Mouse (Mus musculus): Measurements from ENCODE around the gene Hspa1l. TPM values are rescaled to one million over a fixed set of nuclear protein-coding genes. Genes with fewer than 3 reads are reported as not detected.
"Not testable (repeated sequence)": the region's sequence is repeated elsewhere in the genome, so short reads cannot be mapped to it uniquely, and the experiment has no call there.

Gene Hspa1l
- total RNA-seq (2021), result under 1 TPM; 0.27 to 0.34 TPM

GRCm38 (mm10) chr17:34972069-34972749 is at the start of gene Hspa1l, which contains the start of gene Hspa1a:
TSS of gene Hspa1l (plus strand) at chr17:34972703.
TSS of gene Hspa1a (minus strand) at chr17:34972156.
- peak; percentile 82 to 85 for DNase-seq (ENCODE audit: low spot score in 2 of 2)
- intact Hi-C loops (cut with DNase I), result not testable (repeated sequence)

GRCm38 (mm10) chr17:34922939-34923338 is 49.6 kb upstream of the Hspa1l start:
- intact Hi-C loops (cut with DNase I), result no loop called here
- no peak for DNase-seq (ENCODE audit: low spot score in 2 of 2)

GRCm38 (mm10) chr17:34924258-34924657 is 48.2 kb upstream of the Hspa1l start:
- intact Hi-C loops (cut with DNase I), result no loop called here
- DNase-seq (ENCODE audit: low spot score in 2 of 2), result no peak

- intact Hi-C loops (cut with DNase I), result no loop called here
- peak; percentile 30 to 63 for DNase-seq (ENCODE audit: low spot score in 2 of 2)
Observed at GRCm38 (mm10) chr17:34927306-34928019, 45.0 kb upstream of the Hspa1l start.

DNA sequence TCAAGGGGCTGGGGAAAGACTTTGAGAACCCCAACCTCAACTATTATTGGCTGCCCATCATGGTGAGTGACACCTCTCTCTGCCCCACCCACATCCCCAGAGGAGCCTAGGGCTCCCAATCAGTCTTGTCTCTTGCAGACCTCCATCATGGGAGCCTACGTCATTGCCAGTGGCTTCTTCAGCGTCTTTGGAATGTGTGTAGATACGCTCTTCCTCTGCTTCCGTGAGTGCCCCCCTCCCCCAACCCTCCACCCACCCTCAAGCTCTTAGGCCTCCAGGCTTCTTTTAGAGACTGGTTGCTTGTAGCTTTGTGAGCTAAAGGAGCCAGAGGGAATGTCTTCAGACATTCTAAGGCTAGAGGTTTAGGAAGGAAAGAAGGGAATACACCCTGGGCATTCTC is 43.7 kb upstream of the Hspa1l start:
- no peak for DNase-seq (ENCODE audit: low spot score in 2 of 2)
- intact Hi-C loops (cut with DNase I), result no loop called here

- peak; percentile 98 to 99 for DNase-seq (ENCODE audit: low spot score in 2 of 2)
- intact Hi-C loops (cut with DNase I), result loop anchor here (1.0 kb wide), 1 partner anchor 21 kb away; no protein-coding TSS in a partner anchor
Observed at GRCm38 (mm10) chr17:34931061-34931734, 41.3 kb upstream of the Hspa1l start, which contains the start of gene Neu1. TSS of gene Neu1 (plus strand) at chr17:34931253.

GRCm38 (mm10) chr17:34931735-34932098 is 40.8 kb upstream of the Hspa1l start:
- intact Hi-C loops (cut with DNase I), result loop anchor here (1.0 kb wide), 1 partner anchor 21 kb away; no protein-coding TSS in a partner anchor
- DNase-seq (ENCODE audit: low spot score in 2 of 2), result peak; percentile 42 to 67

DNA sequence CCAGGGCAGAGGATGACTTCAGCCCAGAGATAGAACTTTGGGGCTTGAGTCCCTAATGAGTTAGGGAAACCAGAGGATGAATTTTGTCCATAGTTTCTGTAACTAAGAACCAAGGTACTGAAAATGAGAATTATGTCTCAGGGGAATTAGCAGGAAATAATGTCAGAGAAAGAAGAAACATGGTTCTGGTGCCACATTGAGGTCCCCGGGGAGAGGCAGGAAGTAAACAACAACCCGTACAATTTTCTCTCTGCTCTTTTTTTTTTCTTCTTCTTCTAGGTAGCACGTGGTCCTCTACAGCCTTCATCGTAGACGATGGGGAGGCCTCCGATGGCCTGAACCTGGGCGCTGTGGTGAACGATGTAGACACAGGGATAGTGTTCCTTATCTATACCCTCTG is 40.2 kb upstream of the Hspa1l start:
- no peak for DNase-seq (ENCODE audit: low spot score in 2 of 2)
- intact Hi-C loops (cut with DNase I), result no loop called here

DNA sequence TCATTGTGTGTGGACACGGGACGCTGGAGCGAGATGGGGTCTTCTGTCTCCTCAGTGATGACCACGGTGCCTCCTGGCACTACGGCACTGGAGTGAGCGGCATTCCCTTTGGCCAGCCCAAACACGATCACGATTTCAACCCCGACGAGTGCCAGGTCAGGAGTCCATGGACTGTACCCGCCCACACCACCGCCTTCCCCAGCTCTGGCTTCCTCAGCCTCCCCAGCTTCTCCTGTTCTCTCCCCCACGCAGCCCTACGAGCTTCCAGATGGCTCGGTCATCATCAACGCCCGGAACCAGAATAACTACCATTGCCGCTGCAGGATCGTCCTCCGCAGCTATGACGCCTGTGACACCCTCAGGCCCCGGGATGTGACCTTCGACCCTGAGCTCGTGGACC is 38.5 kb upstream of the Hspa1l start:
- DNase-seq (ENCODE audit: low spot score in 2 of 2), result peak in 1 of 2 experiments; percentile 18
- intact Hi-C loops (cut with DNase I), result no loop called here

GRCm38 (mm10) chr17:34934830-34935229 is 37.7 kb upstream of the Hspa1l start:
- no peak for DNase-seq (ENCODE audit: low spot score in 2 of 2)
- intact Hi-C loops (cut with DNase I), result no loop called here

DNA sequence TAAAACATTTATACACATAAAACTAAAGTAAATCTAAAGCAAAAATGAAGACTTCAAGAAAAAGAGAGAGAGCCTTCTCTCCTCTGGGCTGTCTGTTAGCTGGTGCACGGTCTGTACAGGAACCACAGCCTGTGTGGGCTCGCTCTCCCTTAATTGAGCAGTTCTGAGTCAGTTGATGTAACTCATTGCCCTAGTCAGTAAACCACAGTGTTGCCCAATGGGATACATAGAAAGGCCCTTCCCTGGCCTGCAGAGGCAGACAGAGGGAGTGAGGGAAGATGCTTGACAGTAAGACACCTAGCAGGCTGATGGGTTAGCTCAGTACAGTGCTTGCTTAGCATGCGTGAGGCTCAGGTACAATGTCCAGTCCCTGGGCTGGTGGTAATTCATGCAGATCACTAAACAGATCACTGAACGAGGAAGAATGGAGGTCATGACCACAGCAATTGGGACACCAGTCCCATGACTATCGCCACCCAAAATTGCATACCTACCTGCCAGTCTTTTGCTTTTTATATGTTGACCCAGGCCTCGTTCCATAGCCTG is 34.5 kb upstream of the Hspa1l start:
- DNase-seq (ENCODE audit: low spot score in 2 of 2), result no peak
- intact Hi-C loops (cut with DNase I), result no loop called here

DNA sequence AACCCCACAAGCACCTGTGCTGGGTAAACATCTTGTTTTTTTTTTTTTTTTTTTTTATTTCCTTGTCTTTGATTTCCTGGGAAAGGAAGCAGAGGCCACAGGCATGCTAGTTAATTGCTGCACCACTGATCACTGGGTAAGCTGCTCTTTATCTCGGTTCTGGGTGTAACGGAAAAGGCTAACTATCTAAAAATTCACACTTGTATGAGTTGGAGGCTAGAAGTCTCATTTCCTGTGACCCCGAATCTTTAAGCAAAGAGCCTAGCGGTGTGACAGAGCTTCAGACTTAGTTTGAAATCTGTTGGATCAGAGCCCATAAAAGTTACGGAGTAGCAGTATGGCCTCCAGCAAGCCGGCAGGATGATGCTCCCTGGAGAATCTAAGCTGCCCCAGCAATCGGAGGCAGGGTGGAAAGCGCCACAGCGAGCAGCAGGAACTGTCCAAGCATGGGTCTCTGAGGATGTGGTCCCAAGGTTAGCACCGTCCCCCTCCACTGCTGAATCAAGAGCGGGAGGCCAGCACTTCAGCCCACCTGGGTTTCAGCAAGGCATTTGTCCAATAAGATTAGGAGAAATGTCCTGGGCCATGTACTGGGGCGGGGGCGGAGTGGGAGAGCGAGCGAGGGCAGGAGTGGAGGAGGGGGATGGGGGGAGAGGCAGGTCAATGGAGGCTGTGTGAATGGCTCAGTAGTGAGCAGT is 31.0 kb upstream of the Hspa1l start:
- no peak for DNase-seq (ENCODE audit: low spot score in 2 of 2)
- intact Hi-C loops (cut with DNase I), result no loop called here

DNA sequence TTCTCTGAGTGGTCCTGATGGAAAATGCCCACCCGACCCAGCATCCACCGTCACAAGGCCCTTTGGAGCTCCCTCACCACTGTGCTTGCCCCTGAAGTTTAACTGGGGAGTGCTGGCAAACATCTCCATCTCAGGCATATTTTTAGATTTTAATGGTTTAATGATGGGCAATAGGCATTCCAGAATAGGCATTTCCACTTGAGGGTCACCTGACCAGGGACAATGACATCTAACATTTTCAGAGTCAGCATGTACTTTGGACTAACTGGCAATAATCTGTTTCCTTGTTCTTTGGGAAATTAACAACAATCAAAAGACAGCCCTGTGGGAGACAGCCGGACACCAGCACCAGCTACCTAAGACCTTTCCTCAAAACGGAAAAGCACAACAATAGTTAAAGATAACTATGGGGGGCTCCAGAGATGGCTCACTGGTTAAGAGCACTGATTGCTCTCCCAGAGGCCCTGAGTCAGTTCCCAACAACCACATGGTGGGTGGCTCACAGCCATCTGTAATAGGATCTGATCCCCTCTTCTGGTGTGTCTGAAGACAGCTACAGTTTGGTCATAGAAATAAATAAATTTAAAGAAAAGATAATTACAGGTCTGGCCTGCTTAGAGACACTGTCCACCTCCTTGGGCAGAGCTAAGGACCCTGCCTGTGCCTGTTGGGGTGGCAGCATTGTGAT is 29.2 kb upstream of the Hspa1l start:
- intact Hi-C loops (cut with DNase I), result no loop called here
- no peak for DNase-seq (ENCODE audit: low spot score in 2 of 2)

DNA sequence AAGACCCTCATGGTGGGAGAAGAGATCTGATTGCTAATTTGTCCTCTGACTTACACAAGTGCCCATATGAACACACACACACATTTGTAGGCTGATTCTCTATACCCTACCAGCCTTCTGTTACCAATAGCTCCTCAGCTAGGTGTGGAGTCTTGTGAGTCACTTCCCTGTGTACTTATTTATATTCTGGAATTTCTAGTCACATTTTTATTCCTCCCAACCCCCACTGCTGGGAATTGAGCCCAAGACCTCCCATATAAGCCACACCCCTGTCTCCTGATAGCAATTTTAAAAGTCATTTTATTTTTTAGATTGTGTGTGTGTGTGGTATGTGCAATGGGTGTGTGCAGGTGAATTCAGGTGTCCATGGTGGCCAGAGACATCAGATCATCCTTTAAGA is 28.1 kb upstream of the Hspa1l start:
- intact Hi-C loops (cut with DNase I), result no loop called here
- no peak for DNase-seq (ENCODE audit: low spot score in 2 of 2)

DNA sequence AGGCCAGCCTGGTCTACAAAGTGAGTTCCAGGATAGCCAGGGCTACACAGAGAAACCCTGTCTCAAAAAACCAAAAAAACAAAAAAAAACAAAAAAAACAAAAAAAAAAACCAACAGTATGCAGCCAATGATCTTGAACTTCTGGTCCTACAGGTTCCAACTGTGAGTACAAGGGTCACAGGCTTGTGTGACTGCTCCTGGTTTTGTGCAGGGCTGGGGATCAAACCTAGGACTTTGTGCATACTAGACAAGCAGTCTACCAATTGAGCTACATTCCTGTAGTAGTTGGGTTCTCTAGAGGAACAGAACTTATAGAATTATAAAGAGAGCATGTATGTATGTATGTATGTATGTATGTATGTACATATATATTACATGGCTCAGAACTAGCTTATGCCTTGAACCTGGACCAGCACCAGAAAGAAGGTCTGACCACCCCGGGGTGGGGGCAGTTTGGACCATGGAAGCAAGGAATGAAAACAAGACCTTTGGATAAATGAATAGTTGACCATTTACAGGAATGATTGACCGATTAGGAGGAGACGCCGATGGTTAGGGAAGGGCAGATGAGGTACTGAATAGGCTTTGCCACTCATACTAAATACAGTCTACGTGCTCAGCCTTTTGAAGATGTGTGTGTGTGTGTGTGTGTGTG is 25.9 kb upstream of the Hspa1l start:
- DNase-seq (ENCODE audit: low spot score in 2 of 2), result no peak
- intact Hi-C loops (cut with DNase I), result loop anchor here (1.0 kb wide), 1 partner anchor 91 kb away; no protein-coding TSS in a partner anchor

GRCm38 (mm10) chr17:34947606-34948005 is 24.9 kb upstream of the Hspa1l start:
- peak in 1 of 2 experiments; percentile 16 for DNase-seq (ENCODE audit: low spot score in 2 of 2)
- intact Hi-C loops (cut with DNase I), result loop anchor here (1.0 kb wide), 1 partner anchor 92 kb away; no protein-coding TSS in a partner anchor

GRCm38 (mm10) chr17:34948721-34949552 is 23.6 kb upstream of the Hspa1l start:
- DNase-seq (ENCODE audit: low spot score in 2 of 2); intact Hi-C loops (cut with DNase I): not testable (repeated sequence)
